Mouse (Mus musculus): ENCODE data around the gene Slc24a2. TPM values are rescaled to one million over a fixed set of nuclear protein-coding genes. Genes with fewer than 3 reads are reported as not detected.
A peak's percentile ranks its signal among the peaks of the same experiment; 100 is the strongest.

Slc24a2 gene
- polyA plus RNA-seq, 2 experiments: 0.62 to 1.3 TPM

GRCm38 (mm10) chr4:87096186-87096585 lies 134.1 kb downstream of the Slc24a2 start:
- 75% methylated on average over 5 of the region's 5 CpGs for WGBS
- Histone ChIP-seq H3K36me3 (ENCODE audit: control insufficient read depth, insufficient read depth, low read length) (no peaks in the 10 kb centered on the region), H3K9ac (ENCODE audit: low read depth, low read length, severe bottlenecking) (no peak overlapping the region), H3K27ac (replicated peaks; ENCODE audit: low read depth, low read length) (no peak overlapping the region), H3K9me3 (ENCODE audit: control insufficient read depth, low read length) (no peaks in the 10 kb centered on the region), H3K27me3 (ENCODE audit: control insufficient read depth, insufficient read depth, low read length) (no peaks in the 10 kb centered on the region), H3K4me1 (ENCODE audit: control insufficient read depth, insufficient read depth, low read length) (no peaks in the 10 kb centered on the region), H3K4me2 (replicated peaks; ENCODE audit: low read depth, low read length, severe bottlenecking) (no peak overlapping the region), H3K4me3 (replicated peaks; ENCODE audit: low read length) (no peak overlapping the region)
- no peak for DNase-seq (ENCODE audit: low spot score)
- no peak for ATAC-seq (ENCODE audit: low FRiP score, low read depth)
- no peak for TF ChIP-seq POLR2A (IDR thresholded peaks at IDR 0.05; ENCODE audit: borderline replicate concordance, extremely low read depth, insufficient read depth, insufficient read length)

GRCm38 (mm10) chr4:87093612-87094011 lies 136.7 kb downstream of the Slc24a2 start:
- H3K4me3 ChIP-seq (replicated peaks; ENCODE audit: low read length): no peak overlapping the region
- H3K27ac ChIP-seq (replicated peaks; ENCODE audit: low read depth, low read length): no peak overlapping the region
- 85% methylated on average over 3 of the region's 3 CpGs for WGBS
- H3K4me1 ChIP-seq (ENCODE audit: control insufficient read depth, insufficient read depth, low read length): no peaks in the 10 kb centered on the region
- no peak overlapping the region for H3K9ac ChIP-seq (ENCODE audit: low read depth, low read length, severe bottlenecking)
- no peaks in the 10 kb centered on the region for H3K36me3 ChIP-seq (ENCODE audit: control insufficient read depth, insufficient read depth, low read length)
- H3K4me2 ChIP-seq (replicated peaks; ENCODE audit: low read depth, low read length, severe bottlenecking): no peak overlapping the region
- TF ChIP-seq POLR2A (IDR thresholded peaks at IDR 0.05; ENCODE audit: borderline replicate concordance, extremely low read depth, insufficient read depth, insufficient read length): no peak
- no peaks in the 10 kb centered on the region for H3K9me3 ChIP-seq (ENCODE audit: control insufficient read depth, low read length)
- no peak for ATAC-seq (ENCODE audit: low FRiP score, low read depth)
- DNase-seq (ENCODE audit: low spot score): no peak
- H3K27me3 ChIP-seq (ENCODE audit: control insufficient read depth, insufficient read depth, low read length): no peaks in the 10 kb centered on the region

DNA sequence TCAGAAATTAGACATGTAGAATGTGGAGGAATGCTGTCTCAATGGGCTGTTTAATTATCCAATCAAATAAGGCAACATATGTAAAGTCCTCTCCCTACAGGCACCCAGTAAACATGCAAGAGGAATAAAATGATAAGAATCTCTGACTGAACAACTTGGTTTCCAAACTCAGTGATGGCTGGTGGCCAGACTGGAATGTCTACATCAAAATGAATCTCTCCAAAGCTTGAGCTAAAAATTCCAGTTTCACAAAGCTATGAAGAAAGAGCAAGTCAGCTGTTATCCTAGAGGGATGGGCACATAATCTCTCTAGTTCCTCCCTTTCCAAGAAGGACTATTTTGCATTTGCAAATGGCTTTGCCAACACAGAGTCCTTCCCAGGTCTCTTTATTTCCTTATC lies 139.4 kb downstream of the Slc24a2 start:
- Histone ChIP-seq H3K4me1 (ENCODE audit: control insufficient read depth, insufficient read depth, low read length) (no peaks in the 10 kb centered on the region), H3K36me3 (ENCODE audit: control insufficient read depth, insufficient read depth, low read length) (no peaks in the 10 kb centered on the region), H3K4me2 (replicated peaks; ENCODE audit: low read depth, low read length, severe bottlenecking) (no peak overlapping the region), H3K27me3 (ENCODE audit: control insufficient read depth, insufficient read depth, low read length) (no peaks in the 10 kb centered on the region), H3K4me3 (replicated peaks; ENCODE audit: low read length) (no peak overlapping the region), H3K9me3 (ENCODE audit: control insufficient read depth, low read length) (no peaks in the 10 kb centered on the region), H3K27ac (replicated peaks; ENCODE audit: low read depth, low read length) (no peak overlapping the region), H3K9ac (ENCODE audit: low read depth, low read length, severe bottlenecking) (no peak overlapping the region)
- ATAC-seq (ENCODE audit: low FRiP score, low read depth) (no peak), DNase-seq (ENCODE audit: low spot score) (no peak)
- no peak for TF ChIP-seq POLR2A (IDR thresholded peaks at IDR 0.05; ENCODE audit: borderline replicate concordance, extremely low read depth, insufficient read depth, insufficient read length)

DNA sequence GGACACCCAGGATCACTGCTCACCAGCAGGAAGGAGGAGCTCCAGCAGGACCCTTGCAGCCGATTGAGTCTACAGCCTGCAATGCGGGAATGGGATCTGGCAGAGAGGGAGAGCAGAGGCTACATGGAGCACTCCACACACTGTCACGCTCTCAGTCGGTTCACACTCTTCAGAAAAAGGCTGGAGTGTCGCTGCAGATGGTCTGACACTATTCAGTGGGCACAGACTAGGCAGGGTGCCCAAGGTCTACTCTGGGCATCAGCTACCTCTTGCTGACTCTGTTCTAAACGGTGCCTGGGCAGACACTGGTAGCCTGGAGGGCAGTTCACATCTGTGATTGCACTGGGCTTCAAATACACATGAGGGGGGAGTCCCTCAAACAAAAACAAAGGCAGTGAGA lies 141.6 kb downstream of the Slc24a2 start:
- H3K36me3 ChIP-seq (ENCODE audit: control insufficient read depth, insufficient read depth, low read length): no peaks in the 10 kb centered on the region
- H3K9ac ChIP-seq (ENCODE audit: low read depth, low read length, severe bottlenecking): no peak overlapping the region
- no peak overlapping the region for H3K4me2 ChIP-seq (replicated peaks; ENCODE audit: low read depth, low read length, severe bottlenecking)
- WGBS: 75% methylated on average over 6 of the region's 6 CpGs
- H3K9me3 ChIP-seq (ENCODE audit: control insufficient read depth, low read length): no peaks in the 10 kb centered on the region
- no peak for ATAC-seq (ENCODE audit: low FRiP score, low read depth)
- no peaks in the 10 kb centered on the region for H3K4me1 ChIP-seq (ENCODE audit: control insufficient read depth, insufficient read depth, low read length)
- no peak overlapping the region for H3K27ac ChIP-seq (replicated peaks; ENCODE audit: low read depth, low read length)
- H3K4me3 ChIP-seq (replicated peaks; ENCODE audit: low read length): no peak overlapping the region
- TF ChIP-seq POLR2A (IDR thresholded peaks at IDR 0.05; ENCODE audit: borderline replicate concordance, extremely low read depth, insufficient read depth, insufficient read length): no peak
- DNase-seq (ENCODE audit: low spot score): no peak
- H3K27me3 ChIP-seq (ENCODE audit: control insufficient read depth, insufficient read depth, low read length): no peaks in the 10 kb centered on the region

DNA sequence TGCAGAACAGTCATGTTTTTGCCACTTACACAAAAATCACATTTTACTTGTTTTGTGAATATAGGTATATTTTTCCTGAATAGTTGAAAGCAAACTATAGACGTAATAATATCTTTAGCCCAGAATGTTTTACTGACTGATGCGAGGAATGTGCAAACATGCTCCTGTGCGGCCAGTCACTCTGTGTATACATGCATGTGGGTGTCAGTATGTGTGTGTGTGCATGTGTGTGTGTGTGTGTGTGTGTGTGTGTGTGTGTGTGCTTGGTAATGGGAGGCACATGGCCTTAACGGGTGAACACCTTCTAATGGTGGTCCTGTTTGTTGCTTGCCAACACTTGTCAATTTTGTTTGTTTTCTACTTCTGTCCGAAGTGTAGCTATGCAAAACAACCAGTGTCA lies 142.7 kb downstream of the Slc24a2 start:
- WGBS: 61% methylated on average over 5 of the region's 5 CpGs
- no peaks in the 10 kb centered on the region for H3K27me3 ChIP-seq (ENCODE audit: control insufficient read depth, insufficient read depth, low read length)
- H3K36me3 ChIP-seq (ENCODE audit: control insufficient read depth, insufficient read depth, low read length): no peaks in the 10 kb centered on the region
- no peak overlapping the region for H3K4me3 ChIP-seq (replicated peaks; ENCODE audit: low read length)
- no peak overlapping the region for H3K4me2 ChIP-seq (replicated peaks; ENCODE audit: low read depth, low read length, severe bottlenecking)
- H3K27ac ChIP-seq (replicated peaks; ENCODE audit: low read depth, low read length): no peak overlapping the region
- no peaks in the 10 kb centered on the region for H3K4me1 ChIP-seq (ENCODE audit: control insufficient read depth, insufficient read depth, low read length)
- ATAC-seq (ENCODE audit: low FRiP score, low read depth) (no peak), DNase-seq (ENCODE audit: low spot score) (no peak)
- no peaks in the 10 kb centered on the region for H3K9me3 ChIP-seq (ENCODE audit: control insufficient read depth, low read length)
- TF ChIP-seq POLR2A (IDR thresholded peaks at IDR 0.05; ENCODE audit: borderline replicate concordance, extremely low read depth, insufficient read depth, insufficient read length): no peak
- H3K9ac ChIP-seq (ENCODE audit: low read depth, low read length, severe bottlenecking): no peak overlapping the region

- H3K36me3 ChIP-seq (ENCODE audit: control insufficient read depth, insufficient read depth, low read length): no peaks in the 10 kb centered on the region
- no peak for ATAC-seq (ENCODE audit: low FRiP score, low read depth)
- H3K4me2 ChIP-seq (replicated peaks; ENCODE audit: low read depth, low read length, severe bottlenecking): no peak overlapping the region
- no peak overlapping the region for H3K9ac ChIP-seq (ENCODE audit: low read depth, low read length, severe bottlenecking)
- H3K27me3 ChIP-seq (ENCODE audit: control insufficient read depth, insufficient read depth, low read length): no peaks in the 10 kb centered on the region
- no peak overlapping the region for H3K27ac ChIP-seq (replicated peaks; ENCODE audit: low read depth, low read length)
- no peak overlapping the region for H3K4me3 ChIP-seq (replicated peaks; ENCODE audit: low read length)
- no peaks in the 10 kb centered on the region for H3K4me1 ChIP-seq (ENCODE audit: control insufficient read depth, insufficient read depth, low read length)
- no peak for TF ChIP-seq POLR2A (IDR thresholded peaks at IDR 0.05; ENCODE audit: borderline replicate concordance, extremely low read depth, insufficient read depth, insufficient read length)
- WGBS: 45% methylated on average over 11 of the region's 11 CpGs
- DNase-seq (ENCODE audit: low spot score): peak; percentile 54
- no peaks in the 10 kb centered on the region for H3K9me3 ChIP-seq (ENCODE audit: control insufficient read depth, low read length)
Measured at GRCm38 (mm10) chr4:87086933-87087577, 143.2 kb downstream of the Slc24a2 start.

Measured in limb, embryonic 14.5 days (tissue).